Mouse (Mus musculus): ENCODE measurements around the gene Ssmem1.

DNA sequence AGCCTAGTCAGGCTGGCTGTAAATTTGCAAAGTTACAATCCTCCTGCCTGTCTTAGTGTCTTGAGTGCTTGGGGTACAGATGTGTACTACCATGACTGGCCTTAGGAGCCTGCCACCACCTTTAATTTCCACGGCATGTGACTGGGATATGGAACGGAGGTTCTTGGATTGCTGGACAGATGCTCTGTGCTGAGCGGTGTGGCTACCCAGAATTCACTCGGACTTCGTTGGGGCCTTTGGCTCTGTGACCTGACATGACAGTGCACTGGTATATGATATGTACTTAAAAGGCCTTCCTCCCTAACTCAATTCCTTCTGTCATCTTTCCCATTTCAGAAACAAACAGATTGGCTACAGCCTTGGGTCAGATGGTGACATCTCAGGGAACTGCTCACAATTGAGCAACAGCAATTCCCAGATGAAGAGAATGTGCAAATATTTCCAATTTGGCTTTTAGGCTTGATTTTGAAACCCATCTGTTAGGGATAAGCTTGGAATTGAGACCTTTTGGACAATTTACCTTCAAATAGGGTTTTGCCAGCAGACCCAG lies 45.0 kb downstream of the Ssmem1 start:
- TF ChIP-seq CTCF (IDR thresholded peaks at IDR 0.05; ENCODE audit: low read depth) (no peak), EP300 (IDR thresholded peaks at IDR 0.05; ENCODE audit: low read depth) (no peak)

Measured in liver, embryonic 14.5 days (tissue).